Comparison of ENCODE assay signal across 6 mouse cellular contexts in genomic region chr16:8555371-8555770, GRCm38 (mm10). TPM values are rescaled to one million over a fixed set of nuclear protein-coding genes. Genes with fewer than 3 reads are reported as not detected.
A peak's percentile ranks its signal among the peaks of the same experiment; 100 is the strongest.
DNase-seq lines count a peak whose midpoint lies in the region.
"Not testable (repeated sequence)": the region's sequence is repeated elsewhere in the genome, so short reads cannot be mapped to it uniquely, and the experiment has no call there.
"Had no signal": no experiment of that assay in that cellular context is flagged by ENCODE, and none has a peak within 500 bp of the region (broad histone marks: within the 10 kb centered on the region; RNA-seq: fewer than 3 reads in every experiment).

No protein-coding gene starts in this region.

- peaks cover 21% of the 10 kb centered on the region for H3K9me3 ChIP-seq in embryonic facial prominence, embryonic 10.5 days

- not testable (repeated sequence) for H3K36me3 ChIP-seq in embryonic facial prominence, embryonic 10.5 days (replicated peaks)

- not testable (repeated sequence) for H3K4me1 ChIP-seq in embryonic facial prominence, embryonic 10.5 days

- H3K4me3 ChIP-seq in embryonic facial prominence, embryonic 10.5 days, result not testable (repeated sequence)

- WGBS in embryonic facial prominence, embryonic 10.5 days, result 79% methylated on average over 3 of the region's 3 CpGs

- not testable (repeated sequence) for H3K27me3 ChIP-seq in embryonic facial prominence, embryonic 10.5 days (replicated peaks; ENCODE audit: low read depth, poor library complexity, severe bottlenecking)

- peak; percentile 76 for DNase-seq in ES-CJ7 (ENCODE audit: low read depth, low spot score)
- DNase-seq in R1 (ENCODE audit: low read depth, low spot score), result peak; percentile 91
- DNase-seq in embryonic facial prominence, embryonic 10.5 days (ENCODE audit: low spot score), result peak; percentile 4
- peak; percentile 34 for DNase-seq in heart, adult 11 months
- peak; percentile 36 for DNase-seq in testis, postnatal 10 days (ENCODE audit: low spot score)

- not testable (repeated sequence) for H3K27ac ChIP-seq in embryonic facial prominence, embryonic 10.5 days (replicated peaks)

RNA-seq across cellular contexts. Expression of gene Abat, which starts 42.1 kb away (rescaled TPM):
- polyA plus RNA-seq in embryonic facial prominence, embryonic 10.5 days (2016; fragmentation: Nextera tagmentation; extraction: Ambion mirVana), result 24.1 and 29.5 TPM in 2 replicates
- polyA plus RNA-seq: G1E had no signal

Comparison
In these comparisons a context has a peak if more than half of its experiments do, and no peak if none do; other contexts are left out.
1. DNase-seq: peak in every context shown above with its lines; median percentile 91 in R1; 76 in ES-CJ7; 36 in testis, postnatal 10 days; 34 in heart, adult 11 months; 4 in embryonic facial prominence, embryonic 10.5 days.